Mouse (Mus musculus): ENCODE data around the gene Fcgrt. TPM values are rescaled to one million over a fixed set of nuclear protein-coding genes. Genes with fewer than 3 reads are reported as not detected.
"Not testable (repeated sequence)": the region's sequence is repeated elsewhere in the genome, so short reads cannot be mapped to it uniquely, and the experiment has no call there.

The Fcgrt gene
- total RNA-seq, 2 experiments from 2014 or later: 66.1 to 71.7 TPM

GRCm38 (mm10) chr7:45133446-45134159, 30.0 kb upstream of the Fcgrt start:
- intact Hi-C loops (cut with DNase I): no loop called here
- DNase-seq (ENCODE audit: low spot score): no peak

- DNase-seq (ENCODE audit: low spot score): no peak
- intact Hi-C loops (cut with DNase I): no loop called here
Observed at GRCm38 (mm10) chr7:45131850-45132249, 28.2 kb upstream of the Fcgrt start.

GRCm38 (mm10) chr7:45129776-45130512, 26.3 kb upstream of the Fcgrt start:
- no peak for DNase-seq (ENCODE audit: low spot score)
- intact Hi-C loops (cut with DNase I): loop anchor here (5.0 kb wide), 1 partner anchor 143 kb away; the partner anchor contains the start of gene Prmt1

- intact Hi-C loops (cut with DNase I): loop anchor here (5.0 kb wide), 1 partner anchor 142 kb away; the partner anchor contains the start of gene Prmt1
- no peak for DNase-seq (ENCODE audit: low spot score)
Observed at GRCm38 (mm10) chr7:45129318-45129717, 25.7 kb upstream of the Fcgrt start.

GRCm38 (mm10) chr7:45128624-45129246, 25.1 kb upstream of the Fcgrt start, which contains the start of gene Rpl13a:
Gene Rpl13a (minus strand): TSS chr7:45128761.
- peak; percentile 99 for DNase-seq (ENCODE audit: low spot score)
- intact Hi-C loops (cut with DNase I): loop anchor here (5.0 kb wide), 1 partner anchor 141 kb away; the partner anchor contains the start of gene Prmt1

GRCm38 (mm10) chr7:45127700-45128224, 24.1 kb upstream of the Fcgrt start:
- intact Hi-C loops (cut with DNase I): loop anchor here (5.0 kb wide), 1 partner anchor 140 kb away; the partner anchor contains the start of gene Prmt1
- no peak for DNase-seq (ENCODE audit: low spot score)

- DNase-seq (ENCODE audit: low spot score): no peak
- intact Hi-C loops (cut with DNase I): loop anchor here (5.0 kb wide), 1 partner anchor 140 kb away; the partner anchor contains the start of gene Prmt1
Observed at GRCm38 (mm10) chr7:45126844-45127699, 23.4 kb upstream of the Fcgrt start.

GRCm38 (mm10) chr7:45126147-45126843, 22.6 kb upstream of the Fcgrt start:
- intact Hi-C loops (cut with DNase I): loop anchor here (5.0 kb wide), 1 partner anchor 139 kb away; the partner anchor contains the start of gene Prmt1

GRCm38 (mm10) chr7:45125649-45126048, 22.0 kb upstream of the Fcgrt start:
- intact Hi-C loops (cut with DNase I): loop anchor here (5.0 kb wide), 1 partner anchor 138 kb away; the partner anchor contains the start of gene Prmt1
- DNase-seq (ENCODE audit: low spot score): not testable (repeated sequence)

More at GRCm38 (mm10) chr7:45126147-45126843, 22.6 kb upstream of the Fcgrt start:
- no peak for DNase-seq (ENCODE audit: low spot score)

GRCm38 (mm10) chr7:45125144-45125600, 21.5 kb upstream of the Fcgrt start:
- intact Hi-C loops (cut with DNase I): loop anchor here (5.0 kb wide), 1 partner anchor 138 kb away; the partner anchor contains the start of gene Prmt1
- DNase-seq (ENCODE audit: low spot score): no peak

- intact Hi-C loops (cut with DNase I): loop anchor here (5.0 kb wide), 1 partner anchor 137 kb away; the partner anchor contains the start of gene Prmt1
- peak; percentile 98 for DNase-seq (ENCODE audit: low spot score)
Observed at GRCm38 (mm10) chr7:45124224-45125143, 20.8 kb upstream of the Fcgrt start, which contains the start of gene Rps11. Gene Rps11 (minus strand): TSS chr7:45124439.

- DNase-seq (ENCODE audit: low spot score): no peak
- intact Hi-C loops (cut with DNase I): no loop called here
Observed at GRCm38 (mm10) chr7:45123186-45123570, 19.5 kb upstream of the Fcgrt start.

GRCm38 (mm10) chr7:45122561-45123185, 19.0 kb upstream of the Fcgrt start:
- intact Hi-C loops (cut with DNase I): no loop called here
- DNase-seq (ENCODE audit: low spot score): no peak

GRCm38 (mm10) chr7:45121966-45122365, 18.3 kb upstream of the Fcgrt start:
- intact Hi-C loops (cut with DNase I): loop anchor here (2.0 kb wide), 1 partner anchor 17 kb away; no protein-coding TSS in a partner anchor
- no peak for DNase-seq (ENCODE audit: low spot score)

GRCm38 (mm10) chr7:45121404-45121803, 17.8 kb upstream of the Fcgrt start:
- intact Hi-C loops (cut with DNase I): loop anchor here (2.0 kb wide), 1 partner anchor 17 kb away; no protein-coding TSS in a partner anchor
- DNase-seq (ENCODE audit: low spot score): peak; percentile 68

All from heart, postnatal 25 days (tissue).